Mouse (Mus musculus) G1E (cell line): Measurements from ENCODE around the gene Oprd1. TPM values are rescaled to one million over a fixed set of nuclear protein-coding genes. Genes with fewer than 3 reads are reported as not detected.

Experiments
- ATAC-seq: 2 replicates; pipeline ENCODE4 v1.8.0; 2016; ENCODE audit warnings: mild to moderate bottlenecking; ENCODE audit not compliant: insufficient number of reproducible peaks, poor library complexity, low FRiP score, severe bottlenecking; ENCODE audit errors: extremely low read depth
- DNase-seq: peaks from one replicate; pipeline ENCODE4 v3.0.0; 2012; ENCODE audit warnings: low spot score
- H3K27me3 ChIP-seq: 2 replicates; pipeline ENCODE4 v1.6.1; 2012; ENCODE audit warnings: mild to moderate bottlenecking, low read length, inconsistent platforms; ENCODE audit not compliant: insufficient read depth
- H3K36me3 ChIP-seq: replicated peaks from 2 replicates; pipeline ENCODE3; 2012; ENCODE audit warnings: mild to moderate bottlenecking, inconsistent platforms
- H3K4me1 ChIP-seq: 2 replicates; pipeline ENCODE4 v1.6.1; 2012; ENCODE audit warnings: low read depth, low read length, inconsistent platforms, mixed read lengths; ENCODE audit not compliant: insufficient read depth
- H3K4me3 ChIP-seq: 2 replicates; pipeline ENCODE4 v1.5.1; 2012; ENCODE audit warnings: low read depth, mild to moderate bottlenecking, inconsistent platforms, low read length, moderate library complexity, mixed read lengths
- H3K9me3 ChIP-seq: replicated peaks from 2 replicates; pipeline ENCODE4 v1.6.1; 2012; ENCODE audit warnings: inconsistent platforms
- CTCF ChIP-seq: IDR thresholded peaks from 2 replicates; pipeline ENCODE4 v1.5.1; 2012; ENCODE audit warnings: low read depth, low read length, inconsistent platforms, mixed read lengths
- GATA1 ChIP-seq: IDR thresholded peaks from 2 replicates; pipeline ENCODE4 v1.6.1; 2012; ENCODE audit warnings: borderline replicate concordance, low read length, inconsistent platforms, mixed read lengths
- GATA2 ChIP-seq: IDR thresholded peaks from 2 replicates; pipeline ENCODE4 v1.6.1; 2012; ENCODE audit warnings: low read depth, low read length, inconsistent platforms, borderline replicate concordance
- POLR2AphosphoS5 ChIP-seq: IDR thresholded peaks from 2 replicates; pipeline ENCODE4 v1.6.1; 2012; ENCODE audit warnings: low read depth, low read length, inconsistent platforms; ENCODE audit not compliant: insufficient replicate concordance
- TAL1 ChIP-seq: conservative IDR thresholded peaks from 2 replicates; pipeline ENCODE4 v1.6.1; 2012; ENCODE audit warnings: low read depth, low read length, inconsistent platforms, mixed read lengths
- polyA plus RNA-seq: library from polyadenylated mRNA; stranded (reverse); fragments of >175 nt; gene quantifications from 2 replicates; pipeline ENCODE4 v1.2.3, GENCODE M21; 2012
- total RNA-seq, 2 experiments: library from RNA; stranded (forward) in 1 of 2; stranded (reverse) in 1 of 2; fragments of 200-1000 nt in 1 of 2; fragments of >200 nt in 1 of 2; fragmentation: Nextera tagmentation in 1 of 2; gene quantifications; 2 replicates each; pipeline ENCODE4 v1.2.3; 2014 to 2017

Oprd1 gene
- total RNA-seq (2014; fragmentation: Nextera tagmentation) (not detected in 2 replicates), total RNA-seq (2017) (under 0.01 and 0.16 TPM in 2 replicates), polyA plus RNA-seq (not detected in 2 replicates)

- ATAC-seq, result no peak
- Histone ChIP-seq H3K4me1 (no peaks in the 10 kb centered on the region; the same call in 1 of the 2 replicates), H3K36me3 (no peaks in the 10 kb centered on the region), H3K9me3 (peaks cover 5% of the 10 kb centered on the region; the same call in 1 of the 2 replicates), H3K27me3 (peaks cover 35% of the 10 kb centered on the region), H3K4me3 (no peak within 1 kb of the TSS)
- no peak for DNase-seq
- TF ChIP-seq GATA2 (no peak), POLR2AphosphoS5 (no peak), GATA1 (no peak), TAL1 (no peak), CTCF (no peak)
These were observed at the start of gene Oprd1 for GRCm38 (mm10) chr4:132144080-132144841. Oprd1 (minus strand) TSS chr4:132144486.

GRCm38 (mm10) chr4:132187826-132188401, 43.6 kb upstream of the Oprd1 start:
- TF ChIP-seq CTCF (no peak), TAL1 (no peak), GATA1 (no peak), POLR2AphosphoS5 (no peak), GATA2 (no peak)
- Histone ChIP-seq H3K4me1 (peaks cover 11% of the 10 kb centered on the region), H3K36me3 (peaks cover 84% of the 10 kb centered on the region)

DNA sequence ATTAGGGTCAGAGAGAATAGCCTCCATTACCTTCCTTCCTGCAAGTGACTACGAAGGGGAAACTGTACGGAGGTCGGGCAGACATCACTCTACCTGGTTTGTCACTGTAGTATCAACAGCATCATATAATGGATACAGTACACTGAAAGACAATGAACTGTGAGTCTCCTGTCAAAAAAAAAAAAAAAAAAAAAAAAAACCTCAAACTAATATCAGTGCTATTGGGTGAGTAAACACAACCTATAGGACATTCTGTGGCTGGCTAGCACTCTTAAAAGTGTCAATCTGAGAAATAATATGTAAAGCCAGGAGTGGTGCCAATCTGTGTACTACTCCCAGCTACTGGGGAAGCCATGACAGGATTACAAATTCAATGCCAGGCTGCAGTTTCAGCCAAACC, 38.9 kb upstream of the Oprd1 start:
- TF ChIP-seq POLR2AphosphoS5 (no peak), GATA2 (no peak), CTCF (no peak), GATA1 (no peak), TAL1 (no peak)
- Histone ChIP-seq H3K4me1 (peaks cover 7% of the 10 kb centered on the region; the same call in 1 of the 2 replicates), H3K27me3 (no peaks in the 10 kb centered on the region), H3K36me3 (peaks cover 82% of the 10 kb centered on the region), H3K4me3 (no peak overlapping the region), H3K9me3 (no peaks in the 10 kb centered on the region)
- DNase-seq, result no peak
- ATAC-seq, result no peak

More at GRCm38 (mm10) chr4:132187826-132188401, 43.6 kb upstream of the Oprd1 start:
- H3K9me3 ChIP-seq, result no peaks in the 10 kb centered on the region
- no peak overlapping the region for H3K4me3 ChIP-seq
- ATAC-seq (no peak), DNase-seq (no peak)
- no peaks in the 10 kb centered on the region for H3K27me3 ChIP-seq

GRCm38 (mm10) chr4:132181721-132182658, 37.7 kb upstream of the Oprd1 start:
- TF ChIP-seq GATA1, result no peak
- no peak for TF ChIP-seq POLR2AphosphoS5
- no peak for TF ChIP-seq TAL1
- TF ChIP-seq GATA2, result no peak
- TF ChIP-seq CTCF, result no peak
- Histone ChIP-seq H3K4me1 (peaks cover 4% of the 10 kb centered on the region; the same call in 1 of the 2 replicates), H3K4me3 (no peak overlapping the region), H3K9me3 (no peaks in the 10 kb centered on the region), H3K27me3 (peaks cover 3% of the 10 kb centered on the region; the same call in 1 of the 2 replicates), H3K36me3 (peaks cover 71% of the 10 kb centered on the region)
- DNase-seq (no peak), ATAC-seq (no peak)

GRCm38 (mm10) chr4:132180710-132181109, 36.4 kb upstream of the Oprd1 start:
- peaks cover 65% of the 10 kb centered on the region for H3K36me3 ChIP-seq
- DNase-seq, result no peak

More at GRCm38 (mm10) chr4:132180710-132181109, 36.4 kb upstream of the Oprd1 start:
- Histone ChIP-seq H3K4me3 (no peak overlapping the region), H3K9me3 (no peaks in the 10 kb centered on the region), H3K4me1 (peaks cover 4% of the 10 kb centered on the region; the same call in 1 of the 2 replicates), H3K27me3 (peaks cover 7% of the 10 kb centered on the region)
- no peak for TF ChIP-seq POLR2AphosphoS5
- no peak for TF ChIP-seq CTCF
- no peak for TF ChIP-seq GATA1
- TF ChIP-seq GATA2, result no peak
- TF ChIP-seq TAL1, result no peak
- ATAC-seq, result no peak
